Mouse (Mus musculus) midbrain, embryonic 10.5 days (tissue): ENCODE measurements around the gene Tti1. TPM values are rescaled to one million over a fixed set of nuclear protein-coding genes. Genes with fewer than 3 reads are reported as not detected.

ENCODE experiments used
- DNase-seq: peaks from one replicate; pipeline ENCODE4 v3.0.0-alpha.2; 2017; ENCODE audit warnings: low spot score
- H3K27ac ChIP-seq: fragments of 300-500 bp; sonication (generic); replicated peaks from 2 replicates; pipeline ENCODE4 v1.5.1; 2016; ENCODE audit warnings: mild to moderate bottlenecking
- H3K27me3 ChIP-seq: fragments of 300-500 bp; sonication (generic); 2 replicates; pipeline ENCODE4 v1.6.1; 2016; ENCODE audit warnings: low read depth, mild to moderate bottlenecking; ENCODE audit not compliant: poor library complexity, severe bottlenecking
- H3K36me3 ChIP-seq: fragments of 300-500 bp; sonication (generic); 2 replicates; pipeline ENCODE4 v1.6.1; 2016; ENCODE audit warnings: mild to moderate bottlenecking, moderate library complexity
- H3K4me1 ChIP-seq: fragments of 300-500 bp; sonication (generic); 2 replicates; pipeline ENCODE4 v1.6.1; 2016
- H3K4me3 ChIP-seq: fragments of 300-500 bp; sonication (generic); 2 replicates; pipeline ENCODE4 v1.5.1; 2016; ENCODE audit warnings: mild to moderate bottlenecking, moderate library complexity
- H3K9me3 ChIP-seq: fragments of 300-500 bp; sonication (generic); replicated peaks from 2 replicates; pipeline ENCODE4 v1.6.1; 2016; ENCODE audit warnings: mild to moderate bottlenecking
- whole genome bisulfite sequencing: fragments of 180-500 bp; shearing (Covaris S2); methylation state at CpG from one replicate; pipeline ENCODE4 v1.1.7; 2016; 5-methylcytosine and 5-hydroxymethylcytosine counted together
- polyA plus RNA-seq: library from polyadenylated mRNA; unstranded; fragments of >200 nt; fragmentation: Nextera tagmentation; extraction: Ambion mirVana; gene quantifications from 2 replicates; pipeline ENCODE4 v1.2.1, GENCODE M21; 2016

The Tti1 gene
- polyA plus RNA-seq, 1 experiment from 2014 or later = 41.6 TPM

DNA sequence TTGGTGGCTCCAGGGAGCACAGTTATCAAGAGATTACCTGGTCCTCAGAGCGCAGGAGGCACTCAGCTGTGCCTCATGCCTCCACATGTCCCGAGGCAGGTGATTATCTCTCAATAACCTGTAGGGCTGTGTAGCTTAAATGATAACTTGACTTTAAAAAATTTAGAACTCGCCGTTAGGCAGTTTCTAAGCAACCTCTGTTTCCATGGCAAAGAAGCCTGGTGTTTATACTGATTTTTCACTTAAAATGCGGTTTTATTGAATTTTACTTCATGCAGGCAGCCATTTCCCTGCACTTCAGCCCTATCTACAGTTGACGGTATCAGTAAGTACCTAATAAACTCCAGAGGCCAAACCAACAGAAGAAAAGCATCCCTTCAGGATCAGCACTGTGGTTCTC, 42.0 kb downstream of the Tti1 start:
- Histone ChIP-seq H3K4me1 (no peaks in the 10 kb centered on the region), H3K4me3 (no peak overlapping the region), H3K36me3 (peaks cover 79% of the 10 kb centered on the region), H3K27ac (no peak overlapping the region), H3K27me3 (no peaks in the 10 kb centered on the region), H3K9me3 (no peaks in the 10 kb centered on the region)
- DNase-seq = no peak
- WGBS = 94% methylated on average over 6 of the region's 6 CpGs

DNA sequence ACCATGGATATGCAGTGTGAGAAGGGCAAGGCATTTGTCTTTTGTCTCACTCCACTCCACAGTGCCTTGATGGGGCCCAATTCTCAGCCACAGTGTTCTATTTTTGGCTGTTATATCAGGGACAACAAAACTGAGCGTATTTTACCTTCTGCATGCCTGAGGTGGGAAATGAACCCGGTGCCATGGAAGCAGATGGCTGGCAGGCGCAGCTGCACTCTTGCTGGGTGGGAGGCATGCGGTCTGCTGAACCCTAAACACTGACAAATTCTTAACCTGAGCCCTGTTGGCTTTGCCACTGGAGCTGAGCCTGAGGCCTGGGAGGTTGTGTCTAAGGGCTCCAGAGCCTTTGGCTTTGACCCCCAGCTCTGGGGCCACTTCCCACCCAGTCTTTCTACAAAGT, 42.6 kb downstream of the Tti1 start:
- Histone ChIP-seq H3K9me3 (no peaks in the 10 kb centered on the region), H3K36me3 (peaks cover 79% of the 10 kb centered on the region), H3K4me1 (no peaks in the 10 kb centered on the region), H3K27me3 (no peaks in the 10 kb centered on the region), H3K27ac (no peak overlapping the region), H3K4me3 (no peak overlapping the region)
- DNase-seq = no peak
- 87% methylated on average over 4 of the region's 4 CpGs for WGBS

DNA sequence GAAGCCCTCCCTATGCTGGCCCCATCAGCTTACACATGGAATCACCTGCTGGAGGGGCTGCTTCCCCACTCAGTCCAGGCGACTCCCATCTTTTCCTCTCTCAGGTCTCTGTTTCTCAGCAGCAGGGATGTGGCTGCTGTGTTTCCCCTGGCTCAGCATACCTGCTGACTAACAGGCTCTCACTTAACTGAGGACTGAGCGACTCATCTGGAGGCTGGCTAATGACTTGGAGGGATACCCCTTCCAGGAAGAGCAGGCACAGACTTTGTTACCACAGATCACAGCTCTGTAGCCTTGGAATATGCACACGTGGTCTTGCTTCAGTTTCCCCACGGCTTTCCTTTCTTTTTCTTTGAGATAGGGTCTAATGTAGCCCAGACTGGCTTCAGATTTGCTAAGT, 45.0 kb downstream of the Tti1 start:
- no peak for DNase-seq
- Histone ChIP-seq H3K9me3 (no peaks in the 10 kb centered on the region), H3K4me1 (peaks cover 8% of the 10 kb centered on the region; the same call in 1 of the 2 replicates), H3K36me3 (peaks cover 64% of the 10 kb centered on the region), H3K4me3 (no peak overlapping the region), H3K27ac (no peak overlapping the region), H3K27me3 (no peaks in the 10 kb centered on the region)
- 87% methylated on average over 4 of the region's 4 CpGs for WGBS

DNA sequence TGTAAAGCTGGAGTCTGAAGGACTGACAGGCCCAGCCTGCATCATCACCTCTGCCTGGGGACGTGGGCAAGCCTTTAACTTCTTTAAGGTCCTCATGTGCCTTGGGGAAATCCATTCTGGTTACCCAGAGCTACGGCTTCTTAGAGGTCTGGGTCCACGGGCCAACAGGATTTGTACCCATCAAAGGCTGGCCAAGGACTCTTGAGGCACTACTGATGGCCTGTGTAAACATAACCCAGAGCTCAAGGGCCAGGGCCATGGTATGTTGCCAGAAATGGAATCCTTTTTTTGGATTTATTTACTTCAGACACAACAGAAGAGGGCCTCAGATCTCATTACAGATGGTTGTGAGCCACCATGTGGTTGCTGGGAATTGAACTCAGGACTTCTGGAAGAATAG, 45.5 kb downstream of the Tti1 start:
- peaks cover 60% of the 10 kb centered on the region for H3K36me3 ChIP-seq
- 85% methylated on average over 3 of the region's 3 CpGs for WGBS
- H3K27me3 ChIP-seq = no peaks in the 10 kb centered on the region

DNA sequence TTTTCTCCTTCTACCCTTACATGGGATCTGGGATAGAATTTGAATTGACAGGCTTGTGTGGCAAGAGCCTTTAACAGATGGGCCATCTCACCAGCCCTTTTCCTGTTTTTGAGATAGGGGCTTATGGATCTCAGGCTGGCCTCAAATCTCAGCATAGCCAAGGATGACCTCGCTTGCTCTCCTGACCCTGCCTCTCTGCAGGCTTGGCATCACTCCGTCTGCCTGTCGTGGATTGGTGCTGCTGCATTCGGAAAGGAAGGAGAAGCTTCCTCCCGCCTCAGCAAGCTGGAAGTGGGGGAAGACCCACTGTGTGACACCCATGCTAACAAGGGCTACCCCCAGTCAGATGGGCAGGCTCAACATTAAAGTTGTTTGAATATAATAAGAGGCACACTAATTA, 49.0 kb downstream of the Tti1 start:
- Histone ChIP-seq H3K36me3 (peaks cover 34% of the 10 kb centered on the region), H3K4me1 (peaks cover 24% of the 10 kb centered on the region), H3K27ac (no peak overlapping the region), H3K4me3 (no peak overlapping the region), H3K27me3 (peaks cover 10% of the 10 kb centered on the region), H3K9me3 (no peaks in the 10 kb centered on the region)
- 68% methylated on average over 5 of the region's 5 CpGs for WGBS
- DNase-seq = no peak

More for the DNA sequence above, 45.5 kb downstream of the Tti1 start:
- DNase-seq = no peak
- Histone ChIP-seq H3K4me3 (no peak overlapping the region), H3K9me3 (no peaks in the 10 kb centered on the region), H3K27ac (no peak overlapping the region), H3K4me1 (peaks cover 8% of the 10 kb centered on the region; the same call in 1 of the 2 replicates)

DNA sequence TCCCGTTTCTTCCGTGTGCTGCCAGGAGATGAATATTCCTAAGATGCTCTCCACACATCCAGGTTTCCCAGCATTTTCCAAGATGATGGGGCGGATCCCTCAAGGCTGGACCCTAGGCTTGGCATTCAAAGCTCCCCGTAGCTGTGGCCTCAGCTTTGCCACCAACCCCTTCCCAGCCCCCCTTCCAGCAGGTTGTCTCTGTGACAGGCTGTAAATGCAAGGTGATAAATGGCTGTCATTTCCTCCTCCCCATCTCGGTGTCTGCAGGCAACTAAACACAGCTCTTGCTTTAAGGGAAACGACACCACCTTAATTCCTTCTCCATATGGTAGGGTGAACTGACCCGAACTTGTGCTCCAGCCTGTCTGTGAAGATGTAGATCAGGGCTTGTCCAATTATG, 52.6 kb downstream of the Tti1 start:
- H3K27me3 ChIP-seq = peaks cover 15% of the 10 kb centered on the region
- 13% methylated on average over 7 of the region's 7 CpGs for WGBS
- H3K4me1 ChIP-seq = peaks cover 26% of the 10 kb centered on the region
- DNase-seq = no peak
- H3K4me3 ChIP-seq = peak overlapping the region; percentile 43
- H3K27ac ChIP-seq = peak overlapping the region; percentile 73
- H3K9me3 ChIP-seq = no peaks in the 10 kb centered on the region
- H3K36me3 ChIP-seq = peaks cover 8% of the 10 kb centered on the region

DNA sequence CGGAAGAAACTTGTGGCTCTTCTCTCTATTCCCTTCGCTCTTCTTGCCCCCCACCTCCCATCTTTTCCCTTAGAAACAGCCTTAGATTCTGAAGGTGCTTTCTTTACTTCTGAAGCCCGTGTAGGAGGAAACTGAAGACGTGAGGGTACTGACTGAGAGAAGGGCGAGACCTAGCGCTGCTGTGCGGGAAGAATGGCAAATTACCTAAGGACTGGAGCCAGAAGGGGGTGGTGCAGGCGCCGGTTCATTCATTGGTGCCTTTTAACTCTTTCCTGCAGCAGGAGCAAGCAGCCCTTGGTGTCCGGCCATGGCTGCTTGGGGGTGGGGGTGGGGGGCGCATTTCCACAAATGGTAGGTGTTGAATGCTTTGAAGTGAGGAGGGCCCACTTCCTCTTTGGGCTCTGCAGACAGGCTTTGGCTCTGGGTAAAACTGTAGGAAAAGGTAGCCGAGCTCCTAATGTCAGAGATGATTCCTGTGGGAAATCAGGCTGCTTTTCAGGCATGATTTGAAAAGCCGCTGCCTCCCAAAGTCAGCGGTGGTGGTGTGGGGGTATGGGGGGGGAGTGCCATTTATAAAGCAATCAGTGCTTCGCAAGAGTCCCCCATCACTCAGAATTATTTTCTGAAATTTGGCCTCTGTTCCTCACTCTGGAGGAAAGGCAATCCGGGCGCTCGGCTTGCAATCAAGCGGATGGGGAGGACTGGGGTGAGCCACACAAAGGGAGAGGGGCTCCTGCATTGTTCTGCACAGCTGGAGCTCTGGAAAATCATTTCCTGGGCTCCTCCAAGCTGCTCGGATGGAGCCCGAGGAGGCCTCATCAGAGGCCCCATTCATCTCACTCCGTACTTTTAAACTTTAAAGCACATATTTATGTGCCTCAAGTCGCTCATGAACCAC, 53.4 kb downstream of the Tti1 start:
- H3K27me3 ChIP-seq = peaks cover 18% of the 10 kb centered on the region
- peak; percentile 44 for DNase-seq
- 2% methylated on average over 23 of the region's 23 CpGs for WGBS
- H3K4me3 ChIP-seq = peak overlapping the region; percentile 43
- H3K9me3 ChIP-seq = no peaks in the 10 kb centered on the region
- peak overlapping the region; percentile 73 for H3K27ac ChIP-seq
- peaks cover 26% of the 10 kb centered on the region for H3K4me1 ChIP-seq
- 0 out of 2 replicates have a peak, but pooled peaks cover under 1% of the 10 kb centered on the region for H3K36me3 ChIP-seq

DNA sequence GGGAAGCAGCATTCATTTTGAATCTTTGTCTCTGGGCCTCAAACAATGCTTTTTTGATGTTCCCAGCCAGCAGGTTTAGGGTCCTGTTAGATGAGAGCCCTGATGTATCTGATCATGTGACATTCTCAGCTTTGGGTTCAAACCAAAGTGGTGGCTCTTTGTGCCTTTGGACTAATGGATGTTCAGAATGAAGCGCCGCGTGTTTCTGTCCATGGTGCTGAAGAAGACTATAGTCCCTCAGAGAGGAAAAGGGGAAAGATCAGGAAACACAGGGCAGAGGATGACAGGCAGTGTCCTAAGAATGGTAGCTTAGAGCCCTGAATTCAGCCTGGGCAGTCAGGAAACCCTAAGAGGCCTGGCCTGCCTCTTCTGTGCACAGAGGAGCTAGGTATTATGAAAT, 57.6 kb downstream of the Tti1 start:
- H3K27me3 ChIP-seq = peaks cover 13% of the 10 kb centered on the region; the same call in 1 of the 2 replicates
- no peaks in the 10 kb centered on the region for H3K9me3 ChIP-seq
- H3K4me3 ChIP-seq = no peak overlapping the region
- peak; percentile 63 for DNase-seq
- H3K36me3 ChIP-seq = no peaks in the 10 kb centered on the region
- H3K4me1 ChIP-seq = peaks cover 22% of the 10 kb centered on the region
- 1% methylated on average over 3 of the region's 3 CpGs for WGBS
- H3K27ac ChIP-seq = 0 out of 2 replicates have a peak overlapping the region, but pooled peaks have one; percentile 23

DNA sequence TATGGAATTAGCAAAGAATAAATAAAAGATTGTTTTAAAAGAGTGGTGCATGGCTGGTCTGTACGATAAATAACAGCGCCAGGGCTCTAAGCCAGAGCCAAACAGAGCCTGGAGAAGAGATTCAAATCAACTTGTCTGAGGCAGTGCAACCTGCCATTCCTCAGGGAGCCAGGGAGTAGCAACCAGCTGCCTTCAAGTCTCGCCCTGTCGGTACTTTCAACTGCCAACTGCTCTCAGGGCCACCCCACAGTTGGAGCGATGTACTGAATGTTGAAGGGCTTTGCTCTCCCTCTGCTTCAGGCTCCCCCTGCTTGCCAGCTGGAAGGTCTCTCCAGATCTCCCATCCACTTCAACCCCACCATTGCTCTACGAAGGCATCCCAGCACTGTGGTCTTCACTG, 58.1 kb downstream of the Tti1 start:
- H3K27ac ChIP-seq = 0 out of 2 replicates have a peak overlapping the region, but pooled peaks have one; percentile 23
- WGBS = 59% methylated on average over 6 of the region's 6 CpGs
- H3K4me1 ChIP-seq = peaks cover 16% of the 10 kb centered on the region
- H3K36me3 ChIP-seq = no peaks in the 10 kb centered on the region
- no peaks in the 10 kb centered on the region for H3K9me3 ChIP-seq
- no peak overlapping the region for H3K4me3 ChIP-seq
- 0 out of 2 replicates have a peak, but pooled peaks cover 13% of the 10 kb centered on the region for H3K27me3 ChIP-seq
- no peak for DNase-seq

DNA sequence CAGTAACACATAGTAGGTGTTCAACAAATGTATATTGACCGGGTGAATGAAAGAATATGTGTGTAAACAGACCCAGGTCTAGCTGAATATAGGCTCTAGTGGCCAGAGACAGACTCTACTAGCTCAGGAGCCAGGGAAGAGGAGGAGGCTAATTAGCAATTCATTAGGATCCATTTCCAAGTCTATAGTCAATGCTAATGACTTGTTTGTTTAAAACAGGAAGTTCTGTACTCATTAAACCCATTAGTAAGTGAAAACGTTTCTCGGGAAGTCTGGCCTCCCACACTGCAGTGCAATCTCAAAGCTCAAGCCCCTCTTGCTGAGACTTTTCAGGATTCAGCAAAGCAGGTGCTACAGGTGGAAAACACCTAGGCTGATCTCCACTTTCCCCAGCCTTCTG, 60.4 kb downstream of the Tti1 start:
- Histone ChIP-seq H3K4me1 (peaks cover 12% of the 10 kb centered on the region), H3K27me3 (0 out of 2 replicates have a peak, but pooled peaks cover 3% of the 10 kb centered on the region), H3K4me3 (no peak overlapping the region), H3K9me3 (no peaks in the 10 kb centered on the region), H3K36me3 (no peaks in the 10 kb centered on the region), H3K27ac (no peak overlapping the region)
- DNase-seq = no peak
- 40% methylated on average over 3 of the region's 3 CpGs for WGBS

DNA sequence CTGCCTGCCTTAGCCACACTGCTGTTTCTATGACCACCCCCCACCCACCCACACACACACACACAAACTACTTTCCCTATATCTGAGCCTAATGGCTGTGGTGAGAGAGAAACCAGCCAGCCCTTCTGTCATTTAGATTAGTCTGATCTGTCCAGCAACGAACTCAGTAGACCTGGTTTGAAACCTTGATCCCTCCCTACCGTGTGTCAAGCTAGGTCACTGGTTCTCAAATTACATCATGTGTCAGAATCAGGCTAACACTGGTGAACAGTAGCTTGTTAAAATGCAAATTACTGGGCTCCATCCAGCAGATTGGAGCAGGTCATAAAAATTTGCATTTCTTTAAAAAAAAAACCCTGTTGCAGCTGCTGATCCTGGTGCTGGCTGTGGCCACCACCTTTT, 70.5 kb downstream of the Tti1 start:
- WGBS = 15% methylated on average over 2 of the region's 2 CpGs
- Histone ChIP-seq H3K4me1 (peaks cover 21% of the 10 kb centered on the region), H3K4me3 (no peak overlapping the region), H3K27ac (0 out of 2 replicates have a peak overlapping the region, but pooled peaks have one; percentile 42), H3K9me3 (no peaks in the 10 kb centered on the region), H3K36me3 (no peaks in the 10 kb centered on the region), H3K27me3 (no peaks in the 10 kb centered on the region)
- DNase-seq = no peak

DNA sequence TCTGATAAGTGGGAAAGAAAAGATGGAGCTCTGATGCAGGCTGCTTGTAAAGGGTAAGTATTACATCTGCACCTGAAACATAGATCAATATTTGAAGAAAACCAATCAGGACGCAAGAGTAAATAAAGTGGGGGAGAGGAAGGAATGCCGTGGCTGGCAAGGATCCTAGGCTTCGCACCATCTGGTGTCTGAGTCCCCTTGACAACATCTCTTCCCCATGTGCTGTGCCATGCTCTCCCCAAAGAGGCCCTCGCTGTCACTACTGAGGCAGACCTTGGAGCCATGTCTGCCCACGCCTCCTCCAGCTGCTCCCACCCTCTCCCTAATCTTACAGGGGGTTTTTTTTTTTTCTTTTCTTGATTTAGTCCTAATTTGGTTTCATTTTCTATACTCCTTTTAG, 74.3 kb downstream of the Tti1 start:
- H3K4me3 ChIP-seq = no peak overlapping the region
- no peaks in the 10 kb centered on the region for H3K9me3 ChIP-seq
- H3K36me3 ChIP-seq = no peaks in the 10 kb centered on the region
- DNase-seq = no peak
- H3K27ac ChIP-seq = no peak overlapping the region
- WGBS = 92% methylated on average over 5 of the region's 5 CpGs
- H3K27me3 ChIP-seq = no peaks in the 10 kb centered on the region
- H3K4me1 ChIP-seq = peaks cover 21% of the 10 kb centered on the region
